Comparison of ENCODE assay signal across 9 mouse cellular contexts in genomic region chr13:60744078-60744460, GRCm38 (mm10). TPM values are rescaled to one million over a fixed set of nuclear protein-coding genes. Genes with fewer than 3 reads are reported as not detected.
DNase-seq lines count a peak whose midpoint lies in the region; ATAC-seq and TF ChIP-seq lines count a peak whose summit lies in the region.
"Had no signal": no experiment of that assay in that cellular context is flagged by ENCODE, and none has a peak within 500 bp of the region (broad histone marks: within the 10 kb centered on the region; RNA-seq: fewer than 3 reads in every experiment).

No protein-coding gene starts in this region.

- peak; percentile 95 for TF ChIP-seq CTCF in layer of hippocampus, adult 2 months (conservative IDR thresholded peaks at IDR 0.05)

- H3K4me3 ChIP-seq in layer of hippocampus, adult 2 months, result no peak overlapping the region
- no peak overlapping the region for H3K4me3 ChIP-seq in lung, embryonic 16.5 days (ENCODE audit: low read length)

- H3K9me3 ChIP-seq in lung, embryonic 16.5 days (ENCODE audit: control insufficient read depth, low read length), result 0 out of 2 replicates have a peak, but pooled peaks cover 3% of the 10 kb centered on the region

- H3K36me3 ChIP-seq in lung, embryonic 16.5 days (ENCODE audit: control insufficient read depth, insufficient read depth, low read length), result peaks cover 22% of the 10 kb centered on the region

- no peaks in the 10 kb centered on the region for H3K27me3 ChIP-seq in lung, embryonic 16.5 days (ENCODE audit: control insufficient read depth, insufficient read depth, low read depth, low read length)

- peak; percentile 58 for ATAC-seq in frontal cortex, adult (ENCODE audit: low TSS enrichment)
- peak; percentile 52 to 66 for ATAC-seq in hematopoietic stem cell, adult 5-6 weeks (replicated peaks in 1 of 2; ENCODE audit: insufficient read depth in 1 of 2, low FRiP score in 2 of 2, low TSS enrichment in 1 of 2, low read depth in 1 of 2, poor library complexity in 2 of 2, severe bottlenecking in 2 of 2)
- peak; percentile 70 for ATAC-seq in lung, embryonic 16.5 days (ENCODE audit: low read depth)

- WGBS in lung, embryonic 16.5 days, result 29% methylated on average over 7 of the region's 7 CpGs

- no peak overlapping the region for H3K9ac ChIP-seq in lung, embryonic 16.5 days (ENCODE audit: low read length)

- peak overlapping the region; percentile 65 for H3K27ac ChIP-seq in layer of hippocampus, adult 2 months
- H3K27ac ChIP-seq in lung, embryonic 16.5 days (ENCODE audit: low read length), result peak overlapping the region; percentile 32

- no peak overlapping the region for H3K4me2 ChIP-seq in lung, embryonic 16.5 days (ENCODE audit: low read depth, low read length)

- H3K4me1 ChIP-seq in lung, embryonic 16.5 days (replicated peaks; ENCODE audit: control insufficient read depth, insufficient read depth, low read length), result no peaks in the 10 kb centered on the region; the same call in 1 of the 2 replicates

- DNase-seq in Muller cell, postnatal 12 days (ENCODE audit: inconsistent ontology term), result peak; percentile 48
- DNase-seq in cerebellum, adult 9-10 months, result peak; percentile 69
- DNase-seq in layer of hippocampus, adult 2 months (ENCODE audit: low spot score in 2 of 2), result peak; percentile 71 to 90
- peak; percentile 44 for DNase-seq in ovary, adult 18-20 months (ENCODE audit: low spot score)
- peak; percentile 68 for DNase-seq in thymus, postnatal 0 days (ENCODE audit: low spot score)

RNA-seq across cellular contexts. Expression of gene BC051665, which starts 42.1 kb away (rescaled TPM):
- not detected in 2 replicates for total RNA-seq in hematopoietic stem cell, adult 5-6 weeks (2017)
- not detected for total RNA-seq in layer of hippocampus, adult 2 months (2021)
- polyA plus RNA-seq in lung, embryonic 16.5 days (2015; fragmentation: Nextera tagmentation; extraction: Ambion mirVana), result not detected in 2 replicates
- polyA plus RNA-seq in thymus, postnatal 0 days (2015; fragmentation: Nextera tagmentation; extraction: Ambion mirVana), result not detected in 2 replicates
- total RNA-seq: layer of hippocampus, adult 8-10 months had no signal

RNA-seq across cellular contexts. Expression of gene Ctsll3, which starts 58.6 kb away (rescaled TPM):
- not detected in 2 replicates for total RNA-seq in hematopoietic stem cell, adult 5-6 weeks (2017)
- total RNA-seq in layer of hippocampus, adult 2 months (2021), result not detected
- polyA plus RNA-seq in lung, embryonic 16.5 days (2015; fragmentation: Nextera tagmentation; extraction: Ambion mirVana), result not detected in 2 replicates
- polyA plus RNA-seq in thymus, postnatal 0 days (2015; fragmentation: Nextera tagmentation; extraction: Ambion mirVana), result not detected in 2 replicates
- total RNA-seq: layer of hippocampus, adult 8-10 months had no signal
